Mouse (Mus musculus): ENCODE measurements at regions not wholly inside any gene's neighbourhood (a gene's known extent, or its start where the extent isn't known, plus 50 kb on each side); places are given as distances from the start of the nearest gene placed in this dataset.
"Not testable (repeated sequence)": the region's sequence is repeated elsewhere in the genome, so short reads cannot be mapped to it uniquely, and the experiment has no call there.

- no peak for DNase-seq
These were observed 233.2 kb upstream of the Klf6 start for GRCm38 (mm10) chr13:5628124-5628523.

- DNase-seq: no peak
These were observed 226.3 kb upstream of the Klf6 start for GRCm38 (mm10) chr13:5634960-5635359.

DNA sequence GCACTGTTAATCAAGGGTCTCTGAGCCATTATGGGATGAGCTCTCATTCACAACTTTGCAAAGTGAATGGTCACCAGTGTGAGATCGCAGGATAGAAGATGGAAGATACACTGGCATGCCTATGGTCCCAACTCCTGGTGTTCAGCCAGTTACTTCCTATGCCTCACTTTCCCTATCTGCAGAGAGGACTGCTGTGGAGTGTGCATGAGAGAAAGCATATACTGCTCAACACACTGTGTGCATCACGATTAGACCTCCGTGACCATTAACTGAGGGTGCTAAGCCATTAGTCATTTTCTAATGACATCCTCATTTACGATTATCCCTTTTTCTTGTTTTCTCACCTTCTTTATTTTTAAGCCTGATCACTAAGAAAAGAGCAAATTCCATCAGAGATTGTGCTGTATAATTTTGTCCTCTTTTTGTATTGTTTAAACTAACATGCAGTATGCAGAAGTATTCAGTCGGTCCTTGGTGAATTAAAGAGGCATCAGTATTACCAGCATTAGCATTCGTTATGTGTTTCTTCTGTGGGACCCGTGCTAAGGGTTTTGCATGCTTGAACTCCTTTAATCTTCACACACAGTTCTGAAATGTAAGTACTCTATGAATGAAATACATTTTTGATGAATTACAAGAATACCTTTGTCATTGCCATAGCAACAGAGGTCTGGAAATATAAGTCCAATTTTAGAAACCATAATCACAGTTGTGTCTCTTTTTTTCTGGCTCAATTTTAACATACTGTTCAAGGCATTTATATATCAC is 219.4 kb upstream of the Klf6 start:
- no peak for DNase-seq

- DNase-seq: no peak
These were observed 213.0 kb upstream of the Klf6 start for GRCm38 (mm10) chr13:5648276-5648675.

DNA sequence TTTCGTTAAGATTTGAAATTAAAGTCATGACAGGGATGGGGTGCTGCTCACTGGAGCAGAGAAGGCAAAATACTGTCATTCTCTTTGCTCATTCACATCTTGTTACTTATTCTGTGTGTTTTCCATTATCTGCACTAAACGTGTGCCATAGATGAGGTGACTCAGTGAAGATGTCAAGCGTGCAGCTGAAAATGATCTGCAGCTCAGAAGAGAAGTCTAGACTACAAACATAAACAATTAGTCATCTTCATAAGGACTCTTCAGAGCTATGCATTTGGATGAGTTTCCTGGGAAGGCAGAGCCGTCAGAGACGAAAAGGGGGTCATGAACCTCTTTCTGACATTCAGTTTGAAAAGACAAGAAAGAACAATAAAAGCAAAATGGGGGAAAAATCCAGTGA is 203.7 kb upstream of the Klf6 start:
- no peak for DNase-seq

DNA sequence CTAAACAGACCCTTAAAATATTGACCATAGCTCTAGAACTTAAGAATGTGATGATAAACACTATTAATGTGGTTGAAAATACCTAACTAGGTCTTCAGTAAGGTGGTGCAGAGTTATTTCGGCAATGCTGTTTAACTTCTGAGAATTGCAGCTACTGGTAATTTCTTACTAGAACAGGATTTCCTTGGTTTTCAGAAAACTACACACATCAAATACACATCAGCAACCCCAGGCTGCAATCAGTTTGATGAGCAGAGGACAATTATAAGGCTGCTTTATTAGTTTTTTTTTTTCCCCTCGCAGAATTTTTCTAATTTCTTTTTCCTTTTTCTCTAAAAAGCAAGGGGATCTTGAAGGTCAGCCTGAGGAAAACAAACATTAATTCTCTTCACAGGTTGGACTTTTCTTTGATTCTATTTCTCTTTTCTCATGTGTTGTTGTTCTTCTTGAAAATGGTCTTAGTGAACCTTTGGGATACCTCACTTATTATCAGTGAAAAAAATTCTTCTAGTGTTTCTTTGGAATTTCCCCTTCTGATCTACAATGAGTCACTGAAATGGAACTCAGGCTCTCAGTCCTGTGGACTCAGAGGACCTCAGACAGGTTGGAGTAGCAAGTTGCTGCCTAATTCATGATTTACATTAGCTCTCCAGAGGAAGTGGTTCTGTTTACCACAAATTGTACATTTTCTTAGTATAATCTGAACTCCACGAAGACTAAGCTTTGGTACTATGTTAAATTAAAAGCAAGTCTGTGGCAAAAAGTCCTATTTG is 194.9 kb upstream of the Klf6 start:
- no peak for DNase-seq

DNA sequence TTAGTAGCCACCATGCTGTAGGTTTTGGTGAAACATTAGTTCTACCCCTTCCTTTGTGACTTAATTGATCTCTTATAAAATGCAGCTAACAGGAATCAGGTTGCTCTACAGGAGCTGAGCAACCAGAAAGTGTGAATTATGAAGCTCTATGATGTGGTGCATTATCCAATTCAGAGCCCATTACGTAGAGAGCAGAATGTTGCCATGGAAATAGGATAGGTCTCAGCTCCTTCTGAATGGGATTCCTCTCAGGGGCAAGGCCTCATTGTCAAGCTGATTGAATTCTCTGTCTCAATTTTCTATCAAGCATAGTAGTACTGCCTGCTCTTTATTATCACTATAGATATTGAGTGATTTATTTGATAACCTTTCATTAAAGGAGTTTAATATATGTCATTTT is 185.6 kb upstream of the Klf6 start:
- DNase-seq: no peak

DNA sequence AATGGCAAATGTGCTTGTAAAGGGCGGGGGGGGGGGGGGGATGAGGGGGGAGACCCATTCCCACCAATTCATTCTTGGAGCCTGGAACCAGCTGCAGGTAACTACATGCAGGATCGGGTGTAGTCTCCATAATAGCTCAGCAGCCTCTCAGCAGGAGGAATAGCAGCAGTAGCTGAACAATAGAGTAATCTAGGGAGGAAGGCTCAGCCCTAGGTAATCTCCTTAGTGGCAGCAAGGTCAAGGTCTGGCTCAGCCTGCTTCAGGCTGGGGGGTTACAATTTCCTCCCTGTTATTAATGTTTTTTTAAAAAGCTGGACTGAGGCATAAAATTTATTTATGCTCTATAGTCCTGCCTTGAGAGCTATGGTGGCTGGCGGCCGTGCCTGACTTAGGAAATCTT is 171.2 kb upstream of the Klf6 start:
- no peak for DNase-seq

DNA sequence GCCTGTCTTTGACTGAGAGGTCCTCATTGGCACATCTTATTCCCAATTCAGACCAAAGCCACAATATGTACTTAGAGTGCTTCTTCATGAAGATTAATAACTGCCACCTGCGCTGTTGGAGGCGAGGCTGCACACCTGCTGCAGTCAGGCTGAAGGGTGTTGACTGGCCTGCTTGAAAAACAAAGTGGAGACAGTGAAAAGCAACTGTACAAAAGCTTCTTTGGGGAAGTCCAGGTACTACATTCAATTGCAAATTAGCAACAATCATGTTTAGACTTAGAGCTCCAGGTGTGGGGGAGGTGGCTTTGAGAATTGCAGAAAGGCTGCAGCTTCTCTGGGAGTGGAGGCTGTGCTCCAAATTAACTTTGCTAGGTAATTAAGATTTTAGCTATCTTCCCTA is 170.6 kb upstream of the Klf6 start:
- DNase-seq: not testable (repeated sequence)

GRCm38 (mm10) chr13:5694626-5695025 is 166.7 kb upstream of the Klf6 start:
- DNase-seq: no peak

DNA sequence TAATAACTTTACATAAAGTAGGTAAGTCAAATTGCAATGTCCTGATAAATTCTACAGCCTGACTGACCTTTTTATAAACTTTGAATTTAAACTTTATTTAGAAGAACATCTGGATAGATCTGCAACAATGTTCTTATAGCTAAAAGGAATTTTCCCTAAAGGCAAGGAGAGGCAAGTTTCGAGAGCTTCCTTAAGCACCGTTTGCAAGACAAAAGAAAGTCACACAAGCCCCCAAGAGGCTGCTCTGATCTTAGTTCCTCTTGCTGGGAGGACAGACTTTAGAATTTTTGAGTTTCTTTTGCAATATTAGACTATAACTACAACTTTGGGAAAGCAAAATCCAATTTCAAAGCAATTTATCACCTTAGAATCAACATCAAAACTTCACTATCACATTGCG is 165.7 kb upstream of the Klf6 start:
- not testable (repeated sequence) for DNase-seq

GRCm38 (mm10) chr13:5696377-5696776 is 164.9 kb upstream of the Klf6 start:
- no peak for DNase-seq

GRCm38 (mm10) chr13:5697329-5697728 is 164.0 kb upstream of the Klf6 start:
- not testable (repeated sequence) for DNase-seq

- no peak for DNase-seq
These were observed 159.2 kb upstream of the Klf6 start for GRCm38 (mm10) chr13:5702071-5702470.

- no peak for DNase-seq
These were observed 156.3 kb upstream of the Klf6 start for GRCm38 (mm10) chr13:5704991-5705390.

DNA sequence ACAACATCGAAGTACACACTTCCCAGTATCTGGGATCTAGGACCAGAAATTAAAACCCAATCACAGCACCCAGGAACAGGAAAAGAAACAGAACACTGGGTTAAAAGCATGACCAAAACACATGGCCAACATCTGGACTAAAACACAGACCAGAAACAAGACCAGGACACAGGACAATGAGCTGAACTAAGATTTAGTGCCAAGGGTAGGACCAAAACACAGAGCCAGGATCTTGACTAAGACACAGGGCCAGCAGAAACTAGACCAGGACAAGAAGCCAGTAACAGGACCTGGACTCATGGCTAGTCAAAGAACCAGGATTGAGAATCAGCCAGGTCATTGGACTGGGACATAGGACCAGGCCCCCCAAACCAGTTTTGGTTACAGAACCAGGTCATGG is 149.6 kb upstream of the Klf6 start:
- DNase-seq: no peak

- DNase-seq: peak; percentile 53 to 72
These were observed 148.0 kb upstream of the Klf6 start for GRCm38 (mm10) chr13:5713195-5713863.

DNA sequence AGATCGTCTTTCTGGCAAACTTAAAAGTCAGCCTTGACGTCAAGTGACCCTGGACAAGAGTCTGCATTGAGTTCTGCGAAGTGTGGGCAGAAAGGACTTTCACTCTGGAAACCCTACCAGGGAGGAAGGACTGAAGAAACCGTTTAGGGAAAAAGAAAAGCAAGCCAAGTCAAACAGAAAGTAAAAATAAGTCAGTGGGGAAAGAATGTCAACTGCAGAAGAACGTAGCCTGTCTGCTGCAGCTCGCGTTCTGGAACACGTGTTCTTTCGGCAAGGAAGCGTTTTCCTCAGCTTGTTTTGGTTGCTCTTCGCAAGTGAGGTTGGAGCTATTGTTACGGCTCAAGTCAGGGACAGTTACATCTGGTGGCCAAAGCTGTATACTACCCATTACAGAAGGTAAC is 147.1 kb upstream of the Klf6 start:
- peak; percentile 54 to 65 for DNase-seq

DNA sequence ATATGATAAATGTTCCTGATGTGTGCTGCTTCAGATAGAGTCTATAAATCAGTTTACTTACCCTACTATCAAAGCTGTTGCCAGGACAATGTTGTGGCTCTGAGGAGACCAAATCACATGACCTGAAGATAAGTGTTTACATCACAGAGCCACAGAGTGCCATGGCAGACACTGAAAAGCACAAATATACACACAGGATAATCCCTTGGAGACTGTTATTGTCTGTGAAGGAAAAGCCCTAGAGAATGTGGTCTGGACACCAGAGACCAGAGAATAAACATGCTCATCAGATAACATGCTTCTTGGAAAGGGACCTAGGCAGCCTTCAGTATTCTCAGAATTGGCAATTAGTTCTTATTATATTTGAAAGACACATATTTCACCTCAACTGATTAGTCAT is 146.5 kb upstream of the Klf6 start:
- peak; percentile 19 to 37 for DNase-seq

GRCm38 (mm10) chr13:5716749-5717148 is 144.5 kb upstream of the Klf6 start:
- DNase-seq: peak in 1 of 2 experiments; percentile 8

DNA sequence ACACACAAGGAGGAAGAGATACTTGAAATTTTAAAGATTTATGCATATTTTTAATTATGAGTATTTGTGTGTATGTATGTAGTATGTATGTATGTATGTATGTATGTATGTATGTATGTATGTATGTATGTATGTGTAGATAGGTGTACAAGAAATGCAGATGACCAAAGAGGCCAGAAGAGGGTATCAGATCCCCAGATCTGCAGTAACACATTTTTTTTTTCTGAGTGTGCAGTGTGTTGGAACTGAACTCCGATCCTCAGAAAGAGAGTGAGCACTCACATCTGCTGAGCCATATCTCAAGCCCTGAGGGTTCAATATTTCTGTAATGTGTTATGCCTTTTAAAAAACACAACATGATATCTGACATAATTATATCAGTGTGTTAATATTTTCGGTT is 138.0 kb upstream of the Klf6 start:
- DNase-seq: no peak

DNA sequence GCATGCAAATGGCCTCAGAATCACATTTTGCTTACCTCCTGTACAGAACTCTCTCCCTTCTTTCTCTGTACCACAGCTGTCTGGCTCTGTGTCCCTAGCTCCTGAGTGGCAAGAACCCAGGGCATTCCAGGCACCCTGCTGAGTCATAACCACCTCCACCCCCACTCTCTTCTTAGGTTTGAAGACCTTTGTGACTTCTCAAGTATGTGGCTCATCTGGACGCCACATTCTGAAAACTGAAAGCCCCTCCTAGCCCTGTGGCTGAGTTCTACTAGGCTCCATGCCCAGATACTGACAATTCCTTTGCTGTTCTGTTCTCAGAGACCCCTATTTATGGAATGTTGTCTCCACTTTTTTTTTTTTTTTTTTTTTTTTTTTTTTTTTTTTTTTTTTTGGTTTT is 136.9 kb upstream of the Klf6 start:
- peak; percentile 44 to 46 for DNase-seq

- no peak for DNase-seq
These were observed 135.3 kb upstream of the Klf6 start for GRCm38 (mm10) chr13:5725984-5726383.

DNA sequence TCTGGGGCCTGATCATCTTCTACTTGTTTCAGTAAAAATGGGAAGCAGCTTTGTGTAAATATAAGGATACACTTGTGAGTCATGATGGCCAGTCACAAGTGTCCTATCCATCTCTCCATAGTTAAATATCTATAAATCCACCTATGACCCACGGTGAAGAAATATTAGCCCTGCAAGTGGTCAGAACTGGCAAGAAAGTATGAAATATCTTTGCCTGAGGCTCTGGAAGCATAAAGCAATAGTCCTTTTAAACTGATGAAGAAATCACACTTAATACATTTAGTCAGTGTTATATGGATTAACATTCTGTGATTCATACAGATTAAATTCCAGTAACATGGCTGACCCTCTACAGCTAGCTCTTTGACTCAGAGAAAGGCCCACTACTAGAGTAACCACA is 134.8 kb upstream of the Klf6 start:
- no peak for DNase-seq

All from lung, adult 18-20 months (tissue).